Mouse (Mus musculus) stomach, postnatal 0 days (tissue): ENCODE results near the gene Nenf. TPM values are rescaled to one million over a fixed set of nuclear protein-coding genes. Genes with fewer than 3 reads are reported as not detected.
A peak's percentile ranks its signal among the peaks of the same experiment; 100 is the strongest.

ENCODE experiments used
- ATAC-seq: fragments of 200-750 bp; cut with Nextera tagmentation; 2 replicates; pipeline ENCODE4 v1.8.0; 2017; ENCODE audit not compliant: low FRiP score, low TSS enrichment
- DNase-seq: peaks from one replicate; pipeline ENCODE4 v3.0.0-alpha.2; 2016; ENCODE audit warnings: low spot score
- H3K27ac ChIP-seq: fragments of 300-500 bp; sonication (generic); replicated peaks from 2 replicates; pipeline ENCODE4 v1.5.1; 2014; ENCODE audit warnings: mild to moderate bottlenecking, control low read depth
- H3K27me3 ChIP-seq: fragments of 300-500 bp; sonication (generic); 2 replicates; pipeline ENCODE4 v1.6.1; 2014; ENCODE audit warnings: low read length; ENCODE audit not compliant: control insufficient read depth, insufficient read depth
- H3K36me3 ChIP-seq: fragments of 300-500 bp; sonication (generic); 2 replicates; pipeline ENCODE4 v1.6.1; 2014; ENCODE audit warnings: low read length, mixed read lengths; ENCODE audit not compliant: control insufficient read depth, insufficient read depth
- H3K4me1 ChIP-seq: fragments of 300-500 bp; sonication (generic); replicated peaks from 2 replicates; pipeline ENCODE4 v1.6.1; 2014; ENCODE audit warnings: antibody characterized with exemption; ENCODE audit not compliant: control insufficient read depth, insufficient read depth
- H3K4me2 ChIP-seq: fragments of 300-500 bp; sonication (generic); replicated peaks from 2 replicates; pipeline ENCODE4 v1.6.1; 2014; ENCODE audit warnings: low read depth, mild to moderate bottlenecking, control low read depth, moderate library complexity
- H3K4me3 ChIP-seq: fragments of 300-500 bp; sonication (generic); 2 replicates; pipeline ENCODE4 v1.5.1; 2014; ENCODE audit warnings: low read depth, low read length, control low read depth
- H3K9ac ChIP-seq: fragments of 300-500 bp; sonication (generic); 2 replicates; pipeline ENCODE4 v1.6.1; 2014; ENCODE audit warnings: mild to moderate bottlenecking, low read length, control low read depth, mixed read lengths
- H3K9me3 ChIP-seq: fragments of 300-500 bp; sonication (generic); 2 replicates; pipeline ENCODE4 v1.6.1; 2016; ENCODE audit warnings: low read length; ENCODE audit not compliant: control insufficient read depth
- CTCF ChIP-seq: IDR thresholded peaks from 2 replicates; pipeline ENCODE4 v1.5.1; 2016; ENCODE audit warnings: antibody characterized with exemption, low read depth, mild to moderate bottlenecking, moderate library complexity
- EP300 ChIP-seq: optimal IDR thresholded peaks from 2 replicates; pipeline ENCODE3; 2016; ENCODE audit warnings: antibody characterized with exemption
- WGBS: fragments of 180-500 bp; shearing (Covaris S2); extraction: QIAGEN DNeasy Blood & Tissue Kit; methylation state at CpG from one replicate; pipeline ENCODE4 v1.1.7; 2014; 5-methylcytosine and 5-hydroxymethylcytosine counted together
- polyA plus RNA-seq: library from polyadenylated mRNA; unstranded; fragments of >200 nt; fragmentation: Nextera tagmentation; extraction: Ambion mirVana; gene quantifications from 2 replicates; pipeline ENCODE4 v1.2.1, GENCODE M21; 2015

The Nenf gene
- polyA plus RNA-seq, 1 experiment from 2014 or later = 120 TPM

DNA sequence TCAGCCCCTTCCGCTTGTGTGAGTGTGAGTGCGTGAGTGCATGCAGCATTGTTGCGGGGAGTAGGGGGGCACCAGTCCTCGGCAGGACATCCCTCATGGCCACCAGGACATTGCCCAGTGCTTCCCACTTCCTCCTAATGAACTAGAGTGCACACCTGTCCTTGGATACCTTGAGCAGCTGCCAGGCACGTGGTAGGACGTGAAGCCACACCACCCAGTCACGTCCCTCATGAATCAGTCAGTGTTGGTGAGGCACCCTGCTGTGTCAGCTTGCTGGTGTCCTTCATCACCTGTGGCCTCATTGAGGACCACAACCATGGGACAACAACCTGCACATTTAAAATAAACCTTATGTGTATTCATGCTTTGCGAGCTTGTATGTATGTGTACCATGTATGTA is 33.5 kb downstream of the Nenf start:
- no peak for ATAC-seq

GRCm38 (mm10) chr1:191283110-191284040 is 34.6 kb downstream of the Nenf start:
- Histone ChIP-seq H3K4me1 (no peaks in the 10 kb centered on the region; the same call in 1 of the 2 replicates), H3K4me3 (no peak overlapping the region), H3K9ac (no peak overlapping the region), H3K9me3 (no peaks in the 10 kb centered on the region), H3K27me3 (no peaks in the 10 kb centered on the region), H3K4me2 (no peak overlapping the region), H3K27ac (peak overlapping the region; percentile 65), H3K36me3 (no peaks in the 10 kb centered on the region)
- 77% methylated on average over 13 of the region's 13 CpGs for WGBS
- ATAC-seq = peak; percentile 81
- peak; percentile 71 for DNase-seq
- no peak for TF ChIP-seq CTCF
- no peak for TF ChIP-seq EP300

More for the DNA sequence above, 33.5 kb downstream of the Nenf start:
- no peaks in the 10 kb centered on the region for H3K9me3 ChIP-seq
- no peaks in the 10 kb centered on the region for H3K36me3 ChIP-seq
- H3K4me1 ChIP-seq = no peaks in the 10 kb centered on the region; the same call in 1 of the 2 replicates
- no peaks in the 10 kb centered on the region for H3K27me3 ChIP-seq
- no peak overlapping the region for H3K4me3 ChIP-seq
- H3K27ac ChIP-seq = no peak overlapping the region
- H3K4me2 ChIP-seq = no peak overlapping the region
- peak; percentile 37 for DNase-seq
- no peak overlapping the region for H3K9ac ChIP-seq
- TF ChIP-seq EP300 (no peak), CTCF (no peak)
- 76% methylated on average over 8 of the region's 8 CpGs for whole genome bisulfite sequencing

DNA sequence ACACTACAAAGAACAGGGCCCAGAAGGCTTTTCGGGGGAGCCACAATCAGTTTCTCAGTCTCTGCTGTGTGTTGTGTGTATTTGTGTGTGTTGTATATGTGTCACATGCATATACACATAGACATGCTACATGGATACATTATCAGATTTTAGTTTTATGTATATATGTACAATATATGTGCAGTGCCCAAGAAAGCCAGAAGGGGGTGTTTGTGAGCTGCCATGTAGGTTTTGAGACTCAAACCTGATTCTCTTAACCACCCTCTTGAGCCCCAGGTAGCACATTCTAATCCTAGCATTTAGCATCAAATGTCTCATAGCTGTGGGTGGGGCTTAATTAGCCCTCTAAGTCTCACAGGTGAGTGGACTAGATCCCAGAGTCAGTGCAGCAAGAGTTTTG is 35.7 kb downstream of the Nenf start:
- Histone ChIP-seq H3K9me3 (no peaks in the 10 kb centered on the region), H3K4me1 (peaks cover 2% of the 10 kb centered on the region; the same call in 1 of the 2 replicates), H3K4me2 (no peak overlapping the region), H3K36me3 (no peaks in the 10 kb centered on the region), H3K27ac (no peak overlapping the region; the same call in 1 of the 2 replicates), H3K9ac (no peak overlapping the region), H3K27me3 (no peaks in the 10 kb centered on the region), H3K4me3 (no peak overlapping the region)
- ATAC-seq (no peak), DNase-seq (no peak)
- 78% methylated on average over 1 of the region's 1 CpGs for WGBS
- TF ChIP-seq EP300 (no peak), CTCF (peak; percentile 51)

DNA sequence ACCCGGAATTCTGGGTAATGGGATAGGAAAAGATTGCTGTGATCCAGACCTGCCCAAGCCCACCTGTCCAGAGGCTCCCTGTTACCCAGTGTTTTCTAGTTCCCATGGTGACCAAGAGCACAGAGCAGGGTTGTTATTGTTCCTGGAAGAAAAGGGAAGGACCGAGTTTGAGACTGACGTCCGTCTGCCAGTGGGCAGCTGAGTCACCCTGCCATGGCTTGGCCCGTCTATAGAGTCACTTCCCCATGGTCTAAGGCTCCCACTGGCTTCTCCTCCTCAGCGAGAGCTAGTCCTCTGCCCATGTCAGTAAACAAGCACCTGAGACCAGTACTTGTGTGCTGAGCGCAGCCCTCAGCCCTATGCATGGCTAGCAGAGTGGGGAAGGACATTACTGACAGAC is 36.8 kb downstream of the Nenf start:
- Histone ChIP-seq H3K27ac (peak overlapping the region; percentile 63), H3K4me2 (no peak overlapping the region), H3K27me3 (no peaks in the 10 kb centered on the region), H3K36me3 (no peaks in the 10 kb centered on the region), H3K9ac (no peak overlapping the region), H3K9me3 (no peaks in the 10 kb centered on the region), H3K4me3 (no peak overlapping the region), H3K4me1 (peaks cover 2% of the 10 kb centered on the region; the same call in 1 of the 2 replicates)
- 47% methylated on average over 7 of the region's 7 CpGs for whole genome bisulfite sequencing
- peak; percentile 36; the same call in 1 of the 2 replicates for ATAC-seq
- peak; percentile 63 for DNase-seq
- no peak for TF ChIP-seq CTCF
- no peak for TF ChIP-seq EP300

GRCm38 (mm10) chr1:191278324-191278723 is 39.7 kb downstream of the Nenf start:
- peaks cover 2% of the 10 kb centered on the region; the same call in 1 of the 2 replicates for H3K4me1 ChIP-seq
- ATAC-seq = no peak
- peak overlapping the region; percentile 35; the same call in 1 of the 2 replicates for H3K27ac ChIP-seq
- 86% methylated on average over 4 of the region's 4 CpGs for WGBS
- no peaks in the 10 kb centered on the region for H3K27me3 ChIP-seq
- no peak overlapping the region for H3K9ac ChIP-seq
- TF ChIP-seq EP300 (no peak), CTCF (no peak)
- H3K36me3 ChIP-seq = no peaks in the 10 kb centered on the region
- H3K4me3 ChIP-seq = no peak overlapping the region
- H3K9me3 ChIP-seq = no peaks in the 10 kb centered on the region
- no peak overlapping the region for H3K4me2 ChIP-seq
- no peak for DNase-seq

GRCm38 (mm10) chr1:191277549-191278059 is 40.4 kb downstream of the Nenf start:
- DNase-seq (peak; percentile 90), ATAC-seq (peak; percentile 91)
- Histone ChIP-seq H3K27ac (peak overlapping the region; percentile 58), H3K9me3 (no peaks in the 10 kb centered on the region), H3K4me3 (no peak overlapping the region), H3K4me1 (peaks cover 2% of the 10 kb centered on the region; the same call in 1 of the 2 replicates), H3K9ac (no peak overlapping the region), H3K27me3 (no peaks in the 10 kb centered on the region), H3K36me3 (no peaks in the 10 kb centered on the region), H3K4me2 (no peak overlapping the region)
- WGBS = 37% methylated on average over 14 of the region's 14 CpGs
- TF ChIP-seq CTCF (no peak), EP300 (no peak)
